Mouse (Mus musculus) brown adipose tissue, adult 24 weeks (tissue): ENCODE data around the gene Gm10309. TPM values are rescaled to one million over a fixed set of nuclear protein-coding genes. Genes with fewer than 3 reads are reported as not detected.

Experiments
- H3K27ac ChIP-seq: fragments of 200-500 bp; replicated peaks from 2 replicates; pipeline ENCODE4 v1.5.1; 2012; ENCODE audit warnings: low read depth, mild to moderate bottlenecking, low read length
- H3K4me1 ChIP-seq: fragments of 200-500 bp; 2 replicates; pipeline ENCODE4 v1.6.1; 2012; ENCODE audit warnings: low read length, mixed read lengths; ENCODE audit not compliant: control insufficient read depth, insufficient read depth, insufficient read length
- H3K4me3 ChIP-seq: fragments of 200-500 bp; 2 replicates; pipeline ENCODE4 v1.5.1; 2012; ENCODE audit warnings: low read depth, mild to moderate bottlenecking, low read length, moderate library complexity; ENCODE audit not compliant: insufficient read depth
- polyA plus RNA-seq: library from polyadenylated mRNA; stranded (reverse); fragments of >200 nt; gene quantifications from 2 replicates; pipeline ENCODE4 v1.2.4, GENCODE M21; 2012; ENCODE audit not compliant: missing spikeins, insufficient read depth, insufficient read length

The Gm10309 gene
- polyA plus RNA-seq, 1 experiment = not detected

DNA sequence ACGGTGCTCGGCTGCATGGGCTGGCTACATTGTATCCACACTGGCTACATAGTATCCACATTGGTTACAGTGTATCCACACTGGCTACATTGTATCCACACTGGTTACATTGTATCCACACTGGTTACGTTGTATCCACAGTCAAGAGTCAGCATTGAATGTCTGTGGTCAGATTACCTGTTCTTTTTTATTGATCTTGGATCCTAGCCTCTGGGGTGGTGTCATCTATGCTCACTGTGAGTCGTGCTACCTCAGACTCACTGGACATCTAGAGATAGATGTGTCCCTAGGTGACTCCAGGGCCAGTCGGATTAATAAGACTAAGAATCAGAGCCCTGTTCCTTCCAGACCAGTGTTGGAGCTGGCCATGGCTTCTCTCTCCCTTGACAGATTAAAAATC lies 34.9 kb downstream of the Gm10309 start:
- no peak overlapping the region for H3K4me3 ChIP-seq
- no peak overlapping the region for H3K27ac ChIP-seq
- H3K4me1 ChIP-seq = 0 out of 2 replicates have a peak, but pooled peaks cover 4% of the 10 kb centered on the region

DNA sequence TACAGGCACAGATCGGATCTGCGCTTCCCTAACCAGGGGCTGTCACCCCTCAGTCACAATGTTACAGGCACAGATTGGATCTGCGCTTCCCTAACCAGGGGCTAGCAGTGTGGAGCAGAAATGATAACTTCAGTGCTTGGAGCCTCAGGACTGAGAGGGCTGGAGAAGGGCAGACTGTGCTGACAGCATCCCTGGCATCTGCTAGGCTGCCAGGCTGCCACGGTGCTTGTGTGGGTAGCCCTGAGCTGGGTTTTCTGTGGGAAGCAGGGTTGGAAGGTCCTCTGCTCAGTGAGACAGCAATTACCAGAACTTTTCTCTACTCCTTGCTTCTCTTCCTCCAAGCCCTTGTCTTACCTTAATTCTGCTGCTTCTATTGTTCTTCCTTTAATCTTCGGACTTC lies 37.1 kb downstream of the Gm10309 start:
- no peak overlapping the region for H3K4me3 ChIP-seq
- H3K27ac ChIP-seq = no peak overlapping the region
- H3K4me1 ChIP-seq = peaks cover 4% of the 10 kb centered on the region; the same call in 1 of the 2 replicates

DNA sequence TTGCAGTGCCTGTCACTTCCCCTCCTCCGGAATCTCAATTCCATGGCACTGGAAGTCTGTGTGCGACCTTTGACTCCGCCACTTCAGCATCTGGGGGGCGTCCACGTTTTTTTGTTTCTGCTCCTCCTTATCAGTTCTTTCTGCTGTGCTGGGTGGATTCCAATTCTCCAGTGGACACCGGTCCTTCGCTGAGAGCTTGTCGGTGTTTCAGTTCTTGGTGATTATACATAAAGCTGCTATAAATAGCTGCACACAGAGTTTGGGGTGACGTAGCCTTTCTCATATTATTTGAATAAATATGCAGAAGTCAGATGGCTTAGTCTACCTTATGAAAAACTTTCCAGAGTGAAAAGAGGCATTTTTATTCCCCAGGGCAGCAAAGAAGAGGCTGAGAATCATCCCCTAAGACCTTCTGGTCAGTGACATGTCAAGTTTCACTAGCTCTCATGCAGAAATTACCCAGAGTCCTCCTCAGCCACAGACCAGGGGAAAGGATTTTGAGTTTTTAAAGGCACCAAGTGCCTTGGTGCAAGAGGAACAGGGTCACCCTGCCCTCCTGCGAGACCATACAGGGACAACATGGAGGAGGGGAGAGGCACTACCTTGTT lies 37.6 kb downstream of the Gm10309 start:
- H3K4me3 ChIP-seq = no peak overlapping the region
- H3K27ac ChIP-seq = no peak overlapping the region
- peaks cover 4% of the 10 kb centered on the region; the same call in 1 of the 2 replicates for H3K4me1 ChIP-seq

DNA sequence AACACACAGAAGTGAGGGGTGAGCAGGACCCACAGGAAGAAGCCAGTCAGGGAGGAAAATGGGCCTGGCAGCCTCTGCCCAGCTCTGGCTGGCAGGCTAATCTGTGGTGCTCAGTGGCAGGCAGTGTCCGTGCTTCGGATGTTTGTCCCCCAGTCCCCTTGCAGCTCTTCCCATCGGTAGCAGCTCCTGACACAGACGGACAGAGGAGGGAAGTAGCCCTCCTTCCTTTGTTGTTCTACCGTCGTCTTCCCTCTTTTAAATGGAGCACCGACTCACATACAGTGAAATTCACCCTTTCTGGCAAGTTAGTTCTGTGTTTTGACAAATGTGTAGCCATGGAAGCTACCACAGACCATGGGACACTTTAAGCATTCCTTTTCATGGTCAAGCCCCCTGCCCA lies 38.2 kb downstream of the Gm10309 start:
- Histone ChIP-seq H3K4me3 (no peak overlapping the region), H3K4me1 (peaks cover 4% of the 10 kb centered on the region; the same call in 1 of the 2 replicates), H3K27ac (no peak overlapping the region)

DNA sequence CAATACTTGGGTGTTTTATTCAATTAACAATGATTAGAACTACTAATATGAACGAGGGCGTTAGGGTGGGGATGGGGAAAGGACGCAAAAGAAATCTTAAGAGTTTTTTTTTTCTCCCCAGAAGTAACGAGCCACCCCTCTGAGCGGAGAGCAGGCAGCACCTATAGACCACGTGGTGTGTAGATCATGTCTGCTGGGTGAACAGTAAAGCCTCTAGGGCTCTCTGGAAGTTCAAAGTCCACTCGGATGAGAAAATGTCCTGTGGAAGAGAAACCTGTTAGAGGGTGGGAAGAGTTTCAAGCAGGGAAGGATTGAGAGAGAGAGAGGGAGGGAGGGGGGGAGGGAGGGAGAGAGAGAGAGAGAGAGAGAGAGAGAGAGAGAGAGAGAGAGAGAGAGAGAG lies 38.6 kb downstream of the Gm10309 start:
- Histone ChIP-seq H3K27ac (no peak overlapping the region), H3K4me3 (no peak overlapping the region), H3K4me1 (peaks cover 4% of the 10 kb centered on the region; the same call in 1 of the 2 replicates)

DNA sequence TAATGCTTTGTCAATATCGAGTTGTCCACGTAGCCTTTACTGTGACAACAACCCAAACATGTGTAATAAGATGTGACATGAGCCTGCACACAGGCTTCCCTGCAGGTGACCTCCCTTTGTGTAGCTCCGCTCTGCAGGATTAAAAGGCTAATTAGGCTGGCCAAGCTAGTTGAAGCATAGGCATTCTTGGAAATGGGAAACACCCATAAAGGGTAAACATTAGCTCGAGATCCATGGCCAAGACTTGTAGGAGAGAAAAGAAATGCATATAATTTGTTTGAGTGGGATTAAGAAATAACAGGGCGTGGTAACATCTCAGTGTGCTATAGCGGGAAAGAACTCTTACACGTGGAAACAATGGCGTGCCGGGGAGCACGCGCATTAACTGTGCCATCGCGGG lies 39.2 kb downstream of the Gm10309 start:
- no peak overlapping the region for H3K4me3 ChIP-seq
- no peak overlapping the region for H3K27ac ChIP-seq
- H3K4me1 ChIP-seq = peaks cover 4% of the 10 kb centered on the region; the same call in 1 of the 2 replicates

DNA sequence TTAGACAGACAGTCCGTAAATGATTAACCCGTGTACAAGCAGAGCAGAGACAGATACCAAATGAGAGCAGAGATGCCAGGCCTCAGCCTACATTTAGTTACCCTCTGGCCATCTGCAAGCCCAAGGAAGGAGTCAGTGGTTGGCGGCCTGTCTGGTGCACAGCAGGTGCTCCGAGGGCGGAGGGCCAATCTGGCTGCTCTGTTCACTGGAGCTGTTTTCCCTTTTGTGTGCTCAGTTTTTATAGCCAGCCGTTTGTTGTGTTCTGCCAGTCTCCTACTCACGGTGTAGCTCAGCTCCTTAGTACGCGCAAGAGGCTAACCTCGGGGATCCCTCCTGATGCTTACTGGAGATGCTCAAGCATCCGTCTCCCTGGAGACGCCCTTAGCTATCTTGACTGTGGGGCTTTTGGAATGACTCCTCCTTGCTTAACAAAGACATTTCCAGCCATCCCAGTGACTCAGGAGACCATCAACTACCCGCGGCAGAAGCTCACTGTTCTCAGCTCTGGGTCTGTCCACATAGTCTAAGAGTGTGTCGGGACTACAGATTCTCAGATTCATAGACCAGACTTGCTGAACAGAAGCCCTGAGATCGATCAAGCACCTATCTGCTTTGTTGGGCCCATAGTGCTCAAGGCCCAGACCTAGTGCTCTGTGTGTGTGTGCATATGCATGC lies 40.2 kb downstream of the Gm10309 start:
- Histone ChIP-seq H3K4me3 (no peak overlapping the region), H3K27ac (no peak overlapping the region)

DNA sequence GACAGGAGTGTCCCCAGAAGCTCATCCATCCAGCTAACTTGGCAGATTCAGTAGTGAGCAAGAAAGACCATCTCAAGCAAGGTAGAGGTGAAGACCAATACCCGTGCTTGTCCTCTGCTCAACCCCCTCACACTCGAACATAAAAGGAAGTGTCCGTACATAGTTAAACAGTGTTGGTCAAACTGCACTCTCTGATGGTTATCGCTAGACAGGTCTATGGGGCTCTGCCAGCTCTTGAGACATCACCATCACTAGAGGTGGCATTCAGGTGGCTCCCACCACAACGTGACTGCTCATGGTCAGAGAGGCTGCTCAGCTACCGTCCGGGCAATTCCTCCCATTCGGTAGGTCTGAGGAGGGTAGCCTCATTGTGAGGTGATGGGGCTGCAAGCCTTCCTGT lies 40.8 kb downstream of the Gm10309 start:
- H3K27ac ChIP-seq = no peak overlapping the region
- H3K4me1 ChIP-seq = peaks cover under 1% of the 10 kb centered on the region; the same call in 1 of the 2 replicates
- no peak overlapping the region for H3K4me3 ChIP-seq

More for the DNA sequence above, 40.2 kb downstream of the Gm10309 start:
- peaks cover 4% of the 10 kb centered on the region; the same call in 1 of the 2 replicates for H3K4me1 ChIP-seq

DNA sequence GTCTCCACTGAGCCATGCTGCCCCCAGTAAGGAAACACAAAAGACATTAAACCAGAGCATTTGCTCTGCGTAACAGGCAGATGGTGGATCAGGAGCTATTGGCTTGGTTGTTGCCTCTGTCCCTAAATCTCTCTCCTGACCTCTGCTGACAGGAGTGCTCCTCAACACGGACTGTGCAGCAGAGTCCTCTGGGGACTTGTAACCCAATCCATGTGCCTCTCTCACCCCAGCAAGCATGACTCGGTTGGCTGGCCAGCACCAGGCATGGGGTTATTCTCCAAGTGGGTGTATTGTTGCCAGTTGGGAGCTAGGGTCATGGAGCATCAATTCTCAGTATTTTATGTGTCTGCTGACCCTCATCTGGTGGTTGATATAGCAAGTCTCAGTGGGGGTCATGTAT lies 41.7 kb downstream of the Gm10309 start:
- H3K4me1 ChIP-seq = peaks cover under 1% of the 10 kb centered on the region
- no peak overlapping the region for H3K27ac ChIP-seq
- H3K4me3 ChIP-seq = no peak overlapping the region

DNA sequence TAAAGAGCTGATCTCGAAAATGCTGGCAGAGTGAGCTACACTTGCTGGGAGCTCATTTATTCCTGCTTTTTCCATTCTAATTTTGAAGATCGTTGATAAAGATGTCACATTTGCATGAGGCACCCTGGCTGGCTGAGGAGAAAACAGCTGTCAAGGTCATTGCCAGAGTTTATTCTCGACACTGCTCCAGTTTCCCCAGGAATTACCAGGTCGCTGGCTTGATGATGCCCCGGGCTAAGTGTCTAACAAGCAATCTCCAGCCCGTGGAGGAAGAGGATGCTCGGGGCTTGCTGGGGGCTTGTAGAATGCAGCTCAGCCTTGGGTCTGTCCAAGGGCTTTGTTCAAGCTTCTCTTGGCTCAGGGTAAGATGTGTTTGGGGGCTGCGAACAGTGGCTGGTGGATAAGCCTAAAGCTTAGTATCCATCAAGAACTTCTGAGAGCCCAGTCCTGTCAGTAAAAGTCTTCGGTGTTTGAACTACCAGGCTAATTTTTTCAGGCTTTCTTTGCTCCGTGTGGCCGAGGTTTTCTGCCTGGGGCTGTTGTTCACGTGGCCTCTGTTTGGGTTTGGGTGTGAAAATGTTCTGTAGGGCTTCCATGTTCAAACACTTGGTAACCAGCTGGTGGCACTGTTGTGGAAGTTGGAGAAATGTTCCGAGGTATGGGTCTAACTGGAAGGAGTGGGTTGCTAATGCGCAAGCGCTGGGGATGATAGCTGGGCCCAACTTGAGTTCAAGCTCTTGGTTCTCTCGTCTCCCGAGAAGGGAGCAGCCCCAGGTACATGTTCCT lies 44.2 kb downstream of the Gm10309 start:
- H3K4me1 ChIP-seq = peaks cover 8% of the 10 kb centered on the region
- H3K4me3 ChIP-seq = no peak overlapping the region
- no peak overlapping the region for H3K27ac ChIP-seq

DNA sequence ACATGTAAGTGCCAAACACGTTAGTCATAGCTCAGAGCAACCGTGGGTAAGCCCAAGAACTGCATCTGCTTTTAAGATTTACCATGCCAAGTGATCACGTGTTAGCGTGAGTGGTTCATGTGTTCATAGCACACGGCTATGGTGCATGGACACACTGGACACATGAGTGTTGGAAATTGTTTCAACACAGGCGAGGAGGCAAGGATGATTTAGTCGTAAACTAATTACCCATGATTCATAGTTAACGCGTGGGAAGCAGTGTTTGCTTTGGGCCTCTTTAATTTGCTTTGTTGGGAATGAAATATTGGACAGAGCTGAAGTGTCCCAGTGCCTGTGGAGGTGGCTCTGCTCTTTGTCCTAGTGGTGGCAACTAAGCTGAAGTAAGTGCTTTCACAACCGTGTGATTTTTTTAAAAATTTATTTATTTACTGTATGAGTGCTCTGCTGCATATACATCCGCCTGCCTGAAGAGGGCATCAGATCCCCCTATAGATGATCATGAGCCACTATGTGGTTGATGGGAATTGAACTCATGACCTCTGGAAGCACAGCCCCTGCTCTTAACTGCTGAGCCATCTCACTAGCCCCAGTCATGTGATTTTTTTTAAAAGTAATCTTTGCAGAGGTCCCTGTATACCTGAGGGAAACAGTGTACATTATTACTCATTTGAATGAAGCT lies 46.6 kb downstream of the Gm10309 start:
- peaks cover 13% of the 10 kb centered on the region for H3K4me1 ChIP-seq
- no peak overlapping the region for H3K4me3 ChIP-seq
- no peak overlapping the region for H3K27ac ChIP-seq

DNA sequence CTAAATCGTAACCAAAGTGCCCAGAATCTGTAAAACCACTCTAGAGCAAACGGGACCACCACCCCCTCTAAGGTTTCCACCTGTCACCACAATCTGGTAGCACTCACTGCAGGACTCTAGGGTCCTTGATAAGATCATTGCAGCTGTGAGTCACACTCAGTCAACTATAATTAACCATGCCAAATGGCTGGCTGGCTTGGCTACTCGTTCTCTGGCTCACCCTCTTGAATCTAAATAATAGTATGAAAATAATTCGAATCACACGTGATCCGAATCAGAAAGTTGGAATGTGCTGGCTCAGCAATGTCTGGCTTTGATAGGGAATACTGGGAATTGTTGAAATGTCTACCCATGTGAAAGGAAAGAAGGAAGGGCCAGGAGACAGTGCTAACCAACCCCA lies 48.5 kb downstream of the Gm10309 start:
- no peak overlapping the region for H3K27ac ChIP-seq
- H3K4me3 ChIP-seq = no peak overlapping the region
- H3K4me1 ChIP-seq = peaks cover 13% of the 10 kb centered on the region

DNA sequence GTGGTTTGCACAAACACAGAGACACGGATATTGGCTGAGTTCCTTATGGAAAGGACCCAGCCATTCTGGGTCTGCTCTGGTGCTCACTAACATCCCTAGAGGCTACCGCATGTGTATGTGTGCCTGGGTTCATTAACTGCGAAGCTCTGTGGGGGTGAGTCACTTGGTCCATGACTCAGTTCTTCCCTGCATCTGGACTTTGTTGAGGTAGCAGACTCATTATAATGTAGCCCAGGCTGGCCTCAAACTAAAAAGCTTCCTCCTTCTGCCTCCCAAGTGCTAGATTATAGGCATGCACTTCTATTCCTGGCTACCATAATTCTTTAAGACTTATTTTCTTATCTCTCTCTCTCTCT lies 50.7 kb downstream of the Gm10309 start:
- Histone ChIP-seq H3K27ac (no peak overlapping the region), H3K4me3 (no peak overlapping the region)

DNA sequence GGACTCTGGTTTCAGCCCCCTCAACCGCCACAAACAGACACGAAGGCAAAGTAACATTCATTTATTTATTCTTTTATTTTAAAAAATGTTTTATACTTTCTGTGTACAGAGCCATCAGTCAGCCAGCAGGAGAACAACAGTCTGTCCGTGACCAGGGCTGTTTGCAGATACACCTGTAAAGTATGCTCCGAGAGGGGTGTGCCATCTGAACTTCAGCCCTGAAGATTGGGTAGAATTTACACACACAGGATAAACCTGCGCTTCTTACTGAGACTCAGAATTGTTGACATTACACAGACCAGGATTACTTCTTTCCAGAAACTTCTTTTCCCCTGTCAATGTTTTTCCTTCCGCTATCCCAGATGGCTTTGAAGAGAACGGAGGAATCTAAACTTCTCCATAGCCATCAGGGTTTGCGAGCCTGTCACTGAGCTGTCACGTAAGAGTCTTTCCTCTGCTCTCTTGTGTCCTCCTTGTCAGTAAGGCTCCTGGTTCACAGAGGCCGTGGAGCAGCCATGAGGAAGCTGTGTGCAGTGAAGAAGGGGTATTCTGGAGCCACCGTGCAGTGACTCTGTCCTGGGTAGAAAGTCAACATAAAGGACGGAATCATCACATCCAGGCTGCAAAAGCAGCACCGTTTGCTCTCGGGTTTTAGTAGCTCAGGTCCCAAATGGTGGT lies 51.2 kb downstream of the Gm10309 start:
- Histone ChIP-seq H3K4me3 (no peak overlapping the region), H3K4me1 (peaks cover 13% of the 10 kb centered on the region), H3K27ac (no peak overlapping the region)

More for the DNA sequence above, 50.7 kb downstream of the Gm10309 start:
- H3K4me1 ChIP-seq = peaks cover 13% of the 10 kb centered on the region
